Mouse (Mus musculus) kidney, adult 18-20 months (tissue): ENCODE results near the gene Srbd1.

Experiments
- DNase-seq: peaks from one replicate; pipeline ENCODE4 v3.0.0; 2021

Srbd1 gene

GRCm38 (mm10) chr17:86032113-86032714 lies 112.8 kb downstream of the Srbd1 start:
- DNase-seq, result no peak

DNA sequence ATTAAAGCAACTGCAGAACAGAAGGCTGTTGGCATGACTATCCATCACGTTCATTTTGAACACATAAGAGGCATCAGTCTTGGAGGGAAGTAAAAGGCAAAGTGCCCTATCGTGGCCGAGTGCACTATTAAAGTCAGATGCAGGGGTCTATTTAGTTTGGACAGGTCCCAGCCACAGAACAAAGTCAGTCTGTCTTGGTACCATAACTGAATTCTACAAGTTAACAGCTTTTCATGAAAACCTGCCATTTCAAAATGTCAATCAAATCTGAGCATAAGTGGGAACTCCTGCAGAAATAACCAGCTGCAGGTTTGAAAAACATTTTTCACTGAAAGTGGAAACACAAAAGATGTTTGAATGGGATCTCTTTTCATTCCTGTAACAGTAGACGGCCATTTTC lies 115.0 kb downstream of the Srbd1 start:
- no peak for DNase-seq

- DNase-seq, result no peak
These were observed 115.8 kb downstream of the Srbd1 start for GRCm38 (mm10) chr17:86029175-86029574.

- no peak for DNase-seq
These were observed 117.3 kb downstream of the Srbd1 start for GRCm38 (mm10) chr17:86027577-86028199.

DNA sequence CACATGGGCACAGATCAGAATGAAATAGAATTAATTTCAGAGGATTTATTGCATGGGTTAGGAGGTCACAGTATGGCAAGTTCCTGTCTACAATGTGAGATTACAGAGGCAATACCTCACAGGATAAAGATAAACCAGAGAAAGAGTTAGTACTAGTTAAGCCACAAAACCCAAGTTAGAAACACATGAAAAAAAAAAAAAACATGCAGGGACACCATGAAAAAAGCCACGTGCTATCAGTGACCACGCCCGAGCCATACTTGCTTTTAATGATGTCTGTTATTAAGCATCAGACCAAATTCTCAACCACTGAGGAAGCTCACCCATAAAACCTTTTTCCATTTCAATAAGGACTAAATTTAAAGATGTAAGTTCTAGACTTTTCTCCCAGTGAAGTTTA lies 120.4 kb downstream of the Srbd1 start:
- no peak for DNase-seq

- DNase-seq, result no peak
These were observed 122.6 kb downstream of the Srbd1 start for GRCm38 (mm10) chr17:86022366-86022765.

- no peak for DNase-seq
These were observed 123.2 kb downstream of the Srbd1 start for GRCm38 (mm10) chr17:86021815-86022214.

- DNase-seq, result no peak
These were observed 123.7 kb downstream of the Srbd1 start for GRCm38 (mm10) chr17:86021231-86021630.

- DNase-seq, result no peak
These were observed 125.2 kb downstream of the Srbd1 start for GRCm38 (mm10) chr17:86019793-86020192.

- DNase-seq, result no peak
These were observed 130.7 kb downstream of the Srbd1 start for GRCm38 (mm10) chr17:86014246-86014645.

GRCm38 (mm10) chr17:86012576-86012975 lies 132.4 kb downstream of the Srbd1 start:
- DNase-seq, result no peak

DNA sequence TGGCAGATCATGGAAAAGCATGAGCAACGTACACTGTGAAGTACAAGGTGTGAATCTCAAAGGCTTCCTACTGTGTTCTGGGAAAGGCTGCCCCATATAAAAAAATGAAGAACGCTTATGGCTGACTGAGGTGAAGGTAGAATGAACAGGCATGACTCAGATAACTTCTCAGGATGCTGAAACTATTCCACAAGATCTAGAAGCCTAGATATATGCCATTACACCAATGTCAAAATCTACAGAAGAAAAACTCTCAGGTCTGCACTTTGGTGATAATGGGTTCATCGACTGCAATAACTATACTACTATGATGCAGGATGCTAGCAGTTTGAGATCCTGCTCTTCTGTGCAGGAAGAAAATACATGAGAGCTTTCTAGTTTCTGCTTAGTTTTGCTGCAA lies 133.1 kb downstream of the Srbd1 start:
- no peak for DNase-seq

GRCm38 (mm10) chr17:86008401-86008800 lies 136.6 kb downstream of the Srbd1 start:
- DNase-seq, result no peak

DNA sequence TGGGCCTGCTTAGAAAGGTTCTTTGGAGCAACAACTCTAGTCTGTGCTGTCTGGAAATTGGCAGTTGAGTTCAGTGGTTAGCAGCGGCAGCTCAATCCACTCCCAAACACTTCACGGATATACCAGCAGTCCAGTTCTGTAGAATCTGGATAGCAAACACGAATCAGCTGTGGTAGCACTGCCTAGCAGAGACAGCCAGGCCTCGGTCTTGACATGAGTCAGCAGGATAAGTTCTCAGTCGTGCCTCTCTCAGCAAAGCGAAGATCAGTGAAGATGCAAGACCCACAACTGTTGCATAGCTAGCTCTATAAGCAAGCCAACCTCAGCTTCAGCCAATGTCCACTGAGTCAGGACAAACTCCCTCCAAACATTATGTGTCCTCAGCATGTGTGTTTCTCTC lies 142.9 kb downstream of the Srbd1 start:
- no peak for DNase-seq

DNA sequence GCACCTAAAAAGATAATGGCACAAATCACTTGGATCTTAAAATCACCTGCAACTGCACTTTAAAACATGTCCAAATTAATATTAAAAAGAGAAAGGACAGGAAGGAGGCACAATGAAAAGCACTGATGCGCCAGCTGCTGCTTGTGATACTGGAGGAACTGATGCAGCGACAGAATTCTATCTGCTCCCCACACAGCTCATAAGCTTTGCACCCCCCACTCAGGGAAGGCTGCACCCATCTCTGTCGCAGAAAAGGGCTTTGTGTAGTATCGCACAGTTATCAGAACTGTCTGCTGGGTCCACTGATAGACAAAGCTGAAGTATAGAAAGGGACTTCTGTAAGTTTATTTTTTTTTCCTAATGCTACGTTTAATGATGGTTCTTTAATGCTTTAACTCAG lies 143.3 kb downstream of the Srbd1 start:
- DNase-seq, result no peak

DNA sequence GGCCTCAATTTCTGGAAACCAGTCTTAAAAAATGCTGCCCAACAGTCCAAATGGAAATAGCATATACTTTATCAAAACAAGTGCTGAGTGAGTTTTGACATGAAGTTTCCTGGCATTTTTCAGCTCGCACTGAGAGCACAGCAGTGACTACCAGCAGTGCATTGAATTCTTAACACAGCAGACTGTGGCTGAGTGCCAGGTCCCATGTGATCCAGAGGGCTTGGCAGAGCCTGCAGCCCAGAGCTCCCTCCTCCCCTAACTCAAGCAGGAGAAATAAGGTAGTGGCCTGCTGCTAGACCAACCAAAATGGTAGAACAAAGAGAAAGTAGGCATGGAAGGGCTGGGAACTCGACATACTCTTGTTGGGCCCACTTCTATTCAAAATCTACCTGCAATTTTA lies 149.2 kb downstream of the Srbd1 start:
- DNase-seq, result peak; percentile 86

GRCm38 (mm10) chr17:85995086-85995485 lies 149.9 kb downstream of the Srbd1 start:
- DNase-seq, result no peak

DNA sequence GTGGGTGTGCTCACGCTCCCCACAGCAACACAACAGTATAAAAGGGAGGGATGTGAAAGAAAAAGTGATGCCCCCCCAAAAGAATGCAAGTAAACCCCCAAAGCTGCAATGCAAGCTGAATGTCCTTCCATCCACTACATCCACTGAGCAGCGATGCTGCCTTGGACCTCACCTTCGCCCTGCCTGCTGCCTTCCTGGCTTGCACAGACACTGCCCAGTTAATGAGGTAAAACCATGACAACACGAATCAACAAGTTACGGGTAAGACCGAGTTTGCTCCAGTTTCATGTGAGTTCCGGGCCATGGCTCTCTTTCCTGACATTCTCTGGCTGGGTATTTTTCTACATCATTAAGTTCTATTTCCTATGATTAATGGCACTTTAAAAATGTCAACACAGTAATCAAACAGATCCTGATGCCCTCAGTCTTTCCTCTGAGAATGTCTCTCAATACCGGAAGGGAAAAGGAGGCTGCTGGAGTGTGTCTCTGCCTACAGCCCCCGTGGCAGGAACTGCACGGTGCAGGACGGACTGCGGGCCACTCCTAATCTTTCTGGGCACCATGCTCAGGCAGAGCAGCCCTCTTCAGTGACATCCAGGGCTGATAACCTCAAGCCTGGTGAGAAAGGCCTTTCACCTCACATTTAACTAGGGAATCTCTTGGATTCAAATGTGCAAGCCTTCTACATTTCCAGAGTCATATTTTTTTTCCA lies 155.8 kb downstream of the Srbd1 start:
- DNase-seq, result no peak

- DNase-seq, result no peak
These were observed 157.4 kb downstream of the Srbd1 start for GRCm38 (mm10) chr17:85987531-85987930.

DNA sequence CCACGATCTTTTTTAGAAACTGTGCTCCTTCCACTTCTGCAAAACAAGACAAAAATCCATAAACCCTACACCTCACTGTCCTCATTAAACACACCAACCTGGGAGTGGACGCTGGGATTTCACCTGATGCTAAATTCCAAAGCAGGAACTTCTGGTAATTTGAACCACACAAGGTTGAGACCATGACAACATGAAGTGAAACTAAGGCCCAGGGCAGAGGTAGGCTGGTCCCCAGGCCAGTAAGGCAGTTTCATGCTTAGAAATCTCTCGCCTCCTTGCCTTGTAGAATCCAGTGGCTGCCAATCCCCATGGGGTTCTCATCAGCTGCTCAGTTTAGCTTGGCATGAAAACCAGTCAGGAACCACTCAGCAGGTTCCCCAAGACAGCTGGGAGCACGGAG lies 158.4 kb downstream of the Srbd1 start:
- no peak for DNase-seq

DNA sequence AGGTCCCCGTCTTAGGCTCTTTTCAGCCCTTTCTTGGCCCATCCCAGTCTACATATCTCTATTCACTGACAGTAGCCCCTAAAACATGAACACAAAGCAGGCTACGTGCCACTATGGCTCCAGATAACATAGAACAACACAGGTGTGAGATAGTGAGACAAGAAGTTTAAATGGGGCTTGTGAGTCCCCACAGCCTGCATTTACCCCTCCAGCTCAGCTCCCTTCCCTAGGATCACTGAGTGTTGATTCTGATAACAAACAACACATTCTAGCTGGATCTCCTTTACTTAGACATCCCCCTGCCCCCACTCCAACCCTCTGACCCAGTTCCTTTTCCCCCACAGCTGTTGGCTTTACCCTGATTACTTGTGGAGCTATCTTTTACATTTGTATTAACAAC lies 158.8 kb downstream of the Srbd1 start:
- DNase-seq, result no peak

DNA sequence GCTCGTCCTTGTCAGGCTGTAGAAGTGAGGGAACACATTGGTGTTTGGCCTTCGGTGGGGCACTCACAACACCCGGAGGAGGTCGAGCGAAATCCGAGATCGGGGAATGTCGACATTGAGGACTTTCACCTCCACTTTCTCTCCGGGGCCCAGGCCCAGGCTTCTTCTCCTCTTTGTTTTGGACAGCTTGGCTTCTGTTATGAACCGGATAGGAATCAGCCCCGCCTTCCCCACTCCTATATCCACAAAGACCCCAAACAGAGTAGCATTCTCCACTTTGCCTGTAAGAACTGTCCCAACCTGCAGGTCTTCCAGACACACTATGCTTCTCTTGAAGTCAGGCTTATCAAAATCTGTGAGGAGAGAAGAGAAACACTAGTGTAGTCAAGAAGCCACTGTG lies 159.8 kb downstream of the Srbd1 start:
- DNase-seq, result no peak

GRCm38 (mm10) chr17:85982271-85982670 lies 162.7 kb downstream of the Srbd1 start:
- no peak for DNase-seq

DNA sequence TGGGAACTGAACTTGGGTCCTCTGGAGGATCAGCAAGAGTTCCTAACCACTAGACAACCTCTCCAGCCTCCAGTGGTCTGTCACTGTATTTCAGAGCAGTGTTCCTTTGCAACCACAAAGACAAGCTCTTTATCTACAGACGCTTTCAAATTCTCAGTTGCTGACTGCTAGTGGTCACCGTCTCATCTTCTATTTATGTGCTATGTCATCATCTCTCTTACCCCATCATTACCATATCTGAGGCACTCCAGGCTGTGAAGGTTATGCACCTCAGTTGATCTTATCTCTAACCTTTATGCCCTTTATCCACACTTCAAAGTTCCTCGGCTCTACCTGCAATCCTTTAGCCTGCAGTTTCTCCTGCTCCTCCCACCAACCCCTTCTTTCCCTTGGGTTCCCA lies 163.1 kb downstream of the Srbd1 start:
- DNase-seq, result no peak

DNA sequence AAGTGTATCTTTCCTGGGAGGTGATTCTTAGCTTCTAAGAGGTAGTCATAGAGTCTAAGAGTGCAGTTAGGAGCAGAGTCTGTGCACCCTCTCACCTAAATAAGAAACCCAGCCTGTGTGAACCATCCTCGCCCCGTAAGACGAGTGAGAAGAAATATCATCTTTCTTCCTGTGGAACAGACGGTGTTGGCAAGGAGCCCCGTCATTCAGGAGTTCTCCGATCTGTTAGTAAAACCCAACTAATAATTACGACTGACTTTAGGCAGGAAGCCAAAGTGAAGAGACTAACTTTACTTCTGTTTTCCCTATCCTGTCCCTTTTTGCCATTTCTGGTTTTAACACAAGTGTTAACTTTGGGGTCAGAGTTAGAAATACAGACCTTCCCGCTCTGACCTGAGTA lies 166.1 kb downstream of the Srbd1 start:
- DNase-seq, result no peak
